Mouse (Mus musculus) forebrain, embryonic 16.5 days (tissue): ENCODE data around the gene Cyp24a1. TPM values are rescaled to one million over a fixed set of nuclear protein-coding genes. Genes with fewer than 3 reads are reported as not detected.

Source experiments
- ATAC-seq: fragments of 200-750 bp; cut with Nextera tagmentation; 2 replicates; pipeline ENCODE4 v1.8.0; 2017; ENCODE audit warnings: mild to moderate bottlenecking, moderate library complexity
- H3K27ac ChIP-seq: fragments of 300-500 bp; sonication (generic); 2 replicates; pipeline ENCODE4 v1.5.1; 2014; ENCODE audit warnings: low read length, control low read depth
- H3K27me3 ChIP-seq: fragments of 300-500 bp; sonication (generic); replicated peaks from 2 replicates; pipeline ENCODE4 v1.6.1; 2014; ENCODE audit warnings: low read length; ENCODE audit not compliant: control insufficient read depth, insufficient read depth
- H3K36me3 ChIP-seq: fragments of 300-500 bp; sonication (generic); 2 replicates; pipeline ENCODE4 v1.6.1; 2014; ENCODE audit not compliant: control insufficient read depth, insufficient read depth
- H3K4me1 ChIP-seq: fragments of 300-500 bp; sonication (generic); replicated peaks from 2 replicates; pipeline ENCODE4 v1.6.1; 2014; ENCODE audit warnings: low read length; ENCODE audit not compliant: control insufficient read depth, insufficient read depth
- H3K4me2 ChIP-seq: fragments of 300-500 bp; sonication (generic); 2 replicates; pipeline ENCODE4 v1.6.1; 2014; ENCODE audit warnings: mild to moderate bottlenecking, low read length, control low read depth
- H3K4me3 ChIP-seq: fragments of 300-500 bp; sonication (generic); replicated peaks from 2 replicates; pipeline ENCODE4 v1.5.1; 2014; ENCODE audit warnings: mild to moderate bottlenecking, low read length, control low read depth
- H3K9ac ChIP-seq: fragments of 300-500 bp; sonication (generic); replicated peaks from 2 replicates; pipeline ENCODE4 v1.6.1; 2014; ENCODE audit warnings: low read depth, low read length, control low read depth
- H3K9me3 ChIP-seq: fragments of 300-500 bp; sonication (generic); 2 replicates; pipeline ENCODE4 v1.6.1; 2016; ENCODE audit warnings: low read length; ENCODE audit not compliant: control insufficient read depth
- WGBS: fragments of 180-500 bp; shearing (Covaris S2); extraction: QIAGEN DNeasy Blood & Tissue Kit; methylation state at CpG from one replicate; pipeline ENCODE4 v1.1.7; 2014; 5-methylcytosine and 5-hydroxymethylcytosine counted together
- polyA plus RNA-seq: library from polyadenylated mRNA; unstranded; fragments of >200 nt; fragmentation: Nextera tagmentation; extraction: Ambion mirVana; gene quantifications from 2 replicates; pipeline ENCODE4 v1.2.1, GENCODE M21; 2015

The Cyp24a1 gene
- polyA plus RNA-seq, 1 experiment from 2014 or later = 0.11 TPM

DNA sequence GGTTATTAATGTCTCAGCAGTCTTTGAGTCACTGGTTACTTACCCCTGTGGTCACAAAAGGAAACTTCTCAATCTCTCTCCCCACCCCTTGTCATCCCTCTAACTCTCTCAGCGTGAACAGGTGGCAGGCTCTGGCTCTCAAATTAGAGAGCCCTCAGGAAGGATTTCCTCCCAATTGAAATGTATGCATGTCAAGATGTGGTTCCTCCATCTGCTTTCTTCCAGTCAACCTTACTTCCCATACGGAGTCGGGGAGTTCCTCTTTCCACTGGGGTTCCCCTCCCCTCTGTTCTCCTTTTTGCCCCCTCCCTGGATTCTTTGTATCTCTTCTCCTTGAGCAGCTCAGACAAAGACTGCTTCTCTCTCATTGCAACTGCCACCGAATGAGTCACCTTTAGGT is 60.7 kb downstream of the Cyp24a1 start:
- H3K4me2 ChIP-seq = no peak overlapping the region
- WGBS = 67% methylated on average over 4 of the region's 4 CpGs
- ATAC-seq = no peak

More for the DNA sequence above, 60.7 kb downstream of the Cyp24a1 start:
- no peak overlapping the region for H3K27ac ChIP-seq
- H3K4me1 ChIP-seq = 0 out of 2 replicates have a peak, but pooled peaks cover 2% of the 10 kb centered on the region
- H3K9ac ChIP-seq = no peak overlapping the region
- no peaks in the 10 kb centered on the region for H3K36me3 ChIP-seq
- no peak overlapping the region for H3K4me3 ChIP-seq
- H3K27me3 ChIP-seq = no peaks in the 10 kb centered on the region
- H3K9me3 ChIP-seq = no peaks in the 10 kb centered on the region

Other genes with a start within 250 kb of the Cyp24a1 start
- 1.9 TPM in 2 replicates for gene Bcas1, start 69.3 kb downstream of the Cyp24a1 start, polyA plus RNA-seq
- 116 and 120 TPM in 2 replicates for gene Pfdn4, start 717 bp downstream of the Cyp24a1 start, polyA plus RNA-seq
- gene 4930470P17Rik, start 104.9 kb upstream of the Cyp24a1 start, polyA plus RNA-seq = not detected in 2 replicates
- 96.5 and 121 TPM in 2 replicates for gene Dok5, start 234.7 kb upstream of the Cyp24a1 start, polyA plus RNA-seq